Comparison of ENCODE assay signal across 10 mouse cellular contexts in genomic region chr10:128490912-128491311, GRCm38 (mm10). TPM values are rescaled to one million over a fixed set of nuclear protein-coding genes. Genes with fewer than 3 reads are reported as not detected.
DNase-seq lines count a peak whose midpoint lies in the region; ATAC-seq and TF ChIP-seq lines count a peak whose summit lies in the region.
"Had no signal": no experiment of that assay in that cellular context is flagged by ENCODE, and none has a peak within 500 bp of the region (broad histone marks: within the 10 kb centered on the region; RNA-seq: fewer than 3 reads in every experiment).

No protein-coding gene starts in this region.

- ATAC-seq in kidney, postnatal 0 days (replicated peaks; ENCODE audit: low FRiP score, low read depth) = no peak
- ATAC-seq in heart, postnatal 0 days (ENCODE audit: insufficient read depth, low read depth) = no peak
- ATAC-seq in midbrain, embryonic 16.5 days = no peak

- no peak overlapping the region for H3K4me3 ChIP-seq in kidney, postnatal 0 days (replicated peaks; ENCODE audit: low read depth, low read length)
- peak overlapping the region; percentile 79; the same call in 1 of the 2 replicates for H3K4me3 ChIP-seq in heart, postnatal 0 days (ENCODE audit: low read depth, low read length)
- H3K4me3 ChIP-seq in midbrain, embryonic 16.5 days (ENCODE audit: low read depth, low read length) = no peak overlapping the region

- H3K4me1 ChIP-seq in kidney, postnatal 0 days (replicated peaks; ENCODE audit: insufficient read depth, low read length) = peaks cover 21% of the 10 kb centered on the region
- peaks cover 35% of the 10 kb centered on the region for H3K4me1 ChIP-seq in heart, postnatal 0 days (ENCODE audit: control insufficient read depth, insufficient read depth)
- peaks cover 26% of the 10 kb centered on the region for H3K4me1 ChIP-seq in midbrain, embryonic 16.5 days (ENCODE audit: control insufficient read depth, insufficient read depth, low read length)

- no peak overlapping the region for H3K9ac ChIP-seq in kidney, postnatal 0 days (ENCODE audit: low read depth, low read length)
- H3K9ac ChIP-seq in heart, postnatal 0 days (replicated peaks; ENCODE audit: low read depth, low read length) = 0 out of 2 replicates have a peak overlapping the region, but pooled peaks have one; percentile 19
- H3K9ac ChIP-seq in midbrain, embryonic 16.5 days (ENCODE audit: low read depth, low read length) = no peak overlapping the region
- H3K9ac ChIP-seq: liver, embryonic 14.5 days had no signal

- H3K36me3 ChIP-seq in kidney, postnatal 0 days (ENCODE audit: insufficient read depth, low read length) = peaks cover 44% of the 10 kb centered on the region
- H3K36me3 ChIP-seq in heart, postnatal 0 days (replicated peaks; ENCODE audit: control insufficient read depth, insufficient read depth, low read length) = peaks cover 58% of the 10 kb centered on the region
- H3K36me3 ChIP-seq in midbrain, embryonic 16.5 days (ENCODE audit: control insufficient read depth, insufficient read depth, low read length) = peaks cover 41% of the 10 kb centered on the region

- no peak for TF ChIP-seq EP300 in heart, postnatal 0 days (IDR thresholded peaks at IDR 0.05; ENCODE audit: low read depth)

- TF ChIP-seq CTCF in kidney, postnatal 0 days (IDR thresholded peaks at IDR 0.05; ENCODE audit: low read depth) = no peak
- no peak for TF ChIP-seq CTCF in heart, postnatal 0 days (IDR thresholded peaks at IDR 0.05; ENCODE audit: low read depth)

- H3K27ac ChIP-seq in kidney, postnatal 0 days = 0 out of 2 replicates have a peak overlapping the region, but pooled peaks have one; percentile 32
- peak overlapping the region; percentile 95 for H3K27ac ChIP-seq in heart, postnatal 0 days (ENCODE audit: low read depth)
- H3K27ac ChIP-seq in midbrain, embryonic 16.5 days (ENCODE audit: low read length) = peak overlapping the region; percentile 43; the same call in 1 of the 2 replicates
- H3K27ac ChIP-seq: liver, embryonic 14.5 days had no signal

- H3K4me2 ChIP-seq in kidney, postnatal 0 days (ENCODE audit: low read length) = peak overlapping the region; percentile 62; the same call in 1 of the 2 replicates
- H3K4me2 ChIP-seq in heart, postnatal 0 days (ENCODE audit: low read depth, low read length) = peak overlapping the region; percentile 82
- peak overlapping the region; percentile 78; the same call in 1 of the 2 replicates for H3K4me2 ChIP-seq in midbrain, embryonic 16.5 days (ENCODE audit: low read length)

- no peaks in the 10 kb centered on the region for H3K9me3 ChIP-seq in kidney, postnatal 0 days (replicated peaks; ENCODE audit: low read length)
- H3K9me3 ChIP-seq in heart, postnatal 0 days (replicated peaks; ENCODE audit: control insufficient read depth, low read length) = no peaks in the 10 kb centered on the region
- H3K9me3 ChIP-seq in midbrain, embryonic 16.5 days (replicated peaks; ENCODE audit: control insufficient read depth, low read length, poor library complexity, severe bottlenecking) = no peaks in the 10 kb centered on the region

- no peaks in the 10 kb centered on the region for H3K27me3 ChIP-seq in kidney, postnatal 0 days (ENCODE audit: insufficient read depth, low read length)
- no peaks in the 10 kb centered on the region for H3K27me3 ChIP-seq in heart, postnatal 0 days (ENCODE audit: control insufficient read depth, insufficient read depth, low read length)
- no peaks in the 10 kb centered on the region for H3K27me3 ChIP-seq in midbrain, embryonic 16.5 days (ENCODE audit: control insufficient read depth, insufficient read depth, low read depth, low read length)

- 31% methylated on average over 5 of the region's 5 CpGs for WGBS in kidney, postnatal 0 days
- 20% methylated on average over 5 of the region's 5 CpGs for WGBS in heart, postnatal 0 days
- WGBS in midbrain, embryonic 16.5 days = 36% methylated on average over 5 of the region's 5 CpGs

- peak; percentile 42 for DNase-seq in cerebellum, adult 9-11 months
- DNase-seq in cerebellum, postnatal 4 days (ENCODE audit: low spot score in 2 of 2) = no peak
- no peak for DNase-seq in kidney, postnatal 0 days (ENCODE audit: low spot score)
- DNase-seq in kidney, postnatal 10 days = no peak
- no peak for DNase-seq in heart, postnatal 0 days (ENCODE audit: low spot score)
- DNase-seq in Muller cell, postnatal 12 days (ENCODE audit: inconsistent ontology term) = no peak
- DNase-seq in spleen, postnatal 14 days (ENCODE audit: low spot score in 2 of 2) = no peak
- DNase-seq: thymus, postnatal 36 days had no signal

RNA-seq across cellular contexts. Expression of gene Myl6, which starts 3.0 kb away (rescaled TPM):
- polyA plus RNA-seq in kidney, postnatal 0 days (2015; fragmentation: Nextera tagmentation; extraction: Ambion mirVana) = 1,410 and 1,495 TPM in 2 replicates
- 606 and 830 TPM in 2 replicates for total RNA-seq in heart, postnatal 0 days (2014; rRNA removed; ENCODE audit: low replicate concordance)
- 791 and 823 TPM in 2 replicates for polyA plus RNA-seq in heart, postnatal 0 days (2015; fragmentation: Nextera tagmentation; extraction: Ambion mirVana)
- 852 and 855 TPM in 2 replicates for polyA plus RNA-seq in midbrain, embryonic 16.5 days (2015; fragmentation: Nextera tagmentation; extraction: Ambion mirVana)

RNA-seq across cellular contexts. Expression of gene Myl6b, which starts 7.6 kb away (rescaled TPM):
- 3.2 and 3.7 TPM in 2 replicates for polyA plus RNA-seq in kidney, postnatal 0 days (2015; fragmentation: Nextera tagmentation; extraction: Ambion mirVana)
- total RNA-seq in heart, postnatal 0 days (2014; rRNA removed; ENCODE audit: low replicate concordance) = 3.2 and 4.8 TPM in 2 replicates
- polyA plus RNA-seq in heart, postnatal 0 days (2015; fragmentation: Nextera tagmentation; extraction: Ambion mirVana) = 4.6 and 4.9 TPM in 2 replicates
- polyA plus RNA-seq in midbrain, embryonic 16.5 days (2015; fragmentation: Nextera tagmentation; extraction: Ambion mirVana) = 5.3 and 6.4 TPM in 2 replicates

RNA-seq across cellular contexts. Expression of gene Smarcc2, which starts 31.9 kb away (rescaled TPM):
- 40.5 and 44.9 TPM in 2 replicates for polyA plus RNA-seq in kidney, postnatal 0 days (2015; fragmentation: Nextera tagmentation; extraction: Ambion mirVana)
- 40.8 and 42.1 TPM in 2 replicates for total RNA-seq in heart, postnatal 0 days (2014; rRNA removed; ENCODE audit: low replicate concordance)
- 31.9 and 32.9 TPM in 2 replicates for polyA plus RNA-seq in heart, postnatal 0 days (2015; fragmentation: Nextera tagmentation; extraction: Ambion mirVana)
- 185 and 195 TPM in 2 replicates for polyA plus RNA-seq in midbrain, embryonic 16.5 days (2015; fragmentation: Nextera tagmentation; extraction: Ambion mirVana)

RNA-seq across cellular contexts. Expression of gene Esyt1, which starts 34.8 kb away (rescaled TPM):
- 15.9 TPM in 2 replicates for polyA plus RNA-seq in kidney, postnatal 0 days (2015; fragmentation: Nextera tagmentation; extraction: Ambion mirVana)
- 38.2 and 41.5 TPM in 2 replicates for total RNA-seq in heart, postnatal 0 days (2014; rRNA removed; ENCODE audit: low replicate concordance)
- polyA plus RNA-seq in heart, postnatal 0 days (2015; fragmentation: Nextera tagmentation; extraction: Ambion mirVana) = 12.6 and 13.0 TPM in 2 replicates
- 8.8 and 8.9 TPM in 2 replicates for polyA plus RNA-seq in midbrain, embryonic 16.5 days (2015; fragmentation: Nextera tagmentation; extraction: Ambion mirVana)

RNA-seq across cellular contexts. Expression of gene Zc3h10, which starts 56.7 kb away (rescaled TPM):
- polyA plus RNA-seq in kidney, postnatal 0 days (2015; fragmentation: Nextera tagmentation; extraction: Ambion mirVana) = 13.7 and 16.9 TPM in 2 replicates
- total RNA-seq in heart, postnatal 0 days (2014; rRNA removed; ENCODE audit: low replicate concordance) = 13.8 and 24.4 TPM in 2 replicates
- polyA plus RNA-seq in heart, postnatal 0 days (2015; fragmentation: Nextera tagmentation; extraction: Ambion mirVana) = 6.1 and 8.1 TPM in 2 replicates
- polyA plus RNA-seq in midbrain, embryonic 16.5 days (2015; fragmentation: Nextera tagmentation; extraction: Ambion mirVana) = 17.8 and 19.7 TPM in 2 replicates

Comparison
In these comparisons a context has a peak if more than half of its experiments do, and no peak if none do; other contexts are left out.
1. H3K27ac ChIP-seq: peak in every context shown above with its lines; median percentile 95 in heart, postnatal 0 days; 43 in midbrain, embryonic 16.5 days; 32 in kidney, postnatal 0 days.